11 mouse cellular contexts compared by ENCODE assay signal in the genomic region with DNA sequence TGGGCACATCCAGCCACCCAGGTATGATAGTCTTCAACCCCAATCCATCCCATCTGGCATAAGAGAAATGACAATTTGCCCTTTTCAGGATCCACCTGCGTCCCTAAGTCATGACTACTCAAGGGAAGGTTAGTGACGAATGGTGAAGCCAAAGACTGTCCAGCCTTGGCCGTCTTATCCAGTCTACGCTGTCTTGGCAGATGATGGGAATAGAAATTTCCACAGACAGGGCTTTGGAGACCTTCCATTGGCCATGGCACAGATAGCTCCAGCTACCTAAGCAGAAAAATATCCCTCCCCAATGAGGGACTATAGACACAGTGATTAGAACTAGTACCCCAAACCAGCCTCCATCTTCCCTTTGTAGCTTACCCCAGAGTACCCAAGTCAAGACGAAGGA.
"Had no signal": no experiment of that assay in that cellular context is flagged by ENCODE, and none has a peak within 500 bp of the region (broad histone marks: within the 10 kb centered on the region; RNA-seq: fewer than 3 reads in every experiment).

No protein-coding gene starts in this region.

- DNase-seq: retina, postnatal 1 day; right cerebral cortex, adult 18-20 months; right cerebral cortex, postnatal 14 days; right cerebral cortex, postnatal 4 days; spleen, adult 18-20 months; thymus, adult 18-20 months; thymus, adult 2 months; thymus, postnatal 14 days; thymus, postnatal 25 days; thymus, postnatal 36 days; thymus, postnatal 4 days had no signal
